Mouse (Mus musculus) heart, embryonic 16.5 days (tissue): ENCODE measurements around the gene Tbcb. TPM values are rescaled to one million over a fixed set of nuclear protein-coding genes. Genes with fewer than 3 reads are reported as not detected.
"Not testable (repeated sequence)": the region's sequence is repeated elsewhere in the genome, so short reads cannot be mapped to it uniquely, and the experiment has no call there.

Source experiments
- ATAC-seq: fragments of 200-750 bp; cut with Nextera tagmentation; replicated peaks from 2 replicates; pipeline ENCODE4 v1.8.0; 2017; ENCODE audit warnings: moderate number of reproducible peaks; ENCODE audit not compliant: insufficient read depth, low FRiP score; ENCODE audit errors: extremely low read depth
- H3K27ac ChIP-seq: fragments of 300-500 bp; sonication (generic); 2 replicates; pipeline ENCODE4 v1.5.1; 2014; ENCODE audit warnings: mild to moderate bottlenecking, low read length, control low read depth, moderate library complexity
- H3K27me3 ChIP-seq: fragments of 300-500 bp; sonication (generic); 2 replicates; pipeline ENCODE4 v1.6.1; 2014; ENCODE audit warnings: low read length, mixed read lengths; ENCODE audit not compliant: control insufficient read depth, insufficient read depth
- H3K36me3 ChIP-seq: fragments of 300-500 bp; sonication (generic); 2 replicates; pipeline ENCODE4 v1.6.1; 2014; ENCODE audit not compliant: control insufficient read depth, insufficient read depth
- H3K4me1 ChIP-seq: fragments of 300-500 bp; sonication (generic); 2 replicates; pipeline ENCODE4 v1.6.1; 2014; ENCODE audit warnings: low read length, mixed read lengths; ENCODE audit not compliant: control insufficient read depth, insufficient read depth
- H3K4me2 ChIP-seq: fragments of 300-500 bp; sonication (generic); 2 replicates; pipeline ENCODE4 v1.6.1; 2014; ENCODE audit warnings: low read depth, mild to moderate bottlenecking, control low read depth, low read length
- H3K4me3 ChIP-seq: fragments of 300-500 bp; sonication (generic); 2 replicates; pipeline ENCODE4 v1.5.1; 2014; ENCODE audit warnings: mild to moderate bottlenecking, control low read depth, low read length
- H3K9ac ChIP-seq: fragments of 300-500 bp; sonication (generic); 2 replicates; pipeline ENCODE4 v1.6.1; 2014; ENCODE audit warnings: low read length, control low read depth
- H3K9me3 ChIP-seq: fragments of 300-500 bp; sonication (generic); replicated peaks from 2 replicates; pipeline ENCODE4 v1.6.1; 2016; ENCODE audit warnings: low read length; ENCODE audit not compliant: control insufficient read depth
- WGBS: fragments of 180-500 bp; shearing (Covaris S2); extraction: QIAGEN DNeasy Blood & Tissue Kit; methylation state at CpG from one replicate; pipeline ENCODE4 v1.1.7; 2014; 5-methylcytosine and 5-hydroxymethylcytosine counted together
- polyA plus RNA-seq: library from polyadenylated mRNA; unstranded; fragments of >200 nt; fragmentation: Nextera tagmentation; extraction: Ambion mirVana; gene quantifications from 2 replicates; pipeline ENCODE4 v1.2.1, GENCODE M21; 2015

The Tbcb gene
- polyA plus RNA-seq, 1 experiment from 2014 or later = 154 TPM

GRCm38 (mm10) chr7:30193581-30194100 is 38.4 kb downstream of the Tbcb start:
- H3K27ac ChIP-seq = peak overlapping the region; percentile 87
- H3K9me3 ChIP-seq = no peaks in the 10 kb centered on the region
- under 1% methylated on average over 26 of the region's 26 CpGs for WGBS
- H3K9ac ChIP-seq = peak overlapping the region; percentile 90
- H3K4me3 ChIP-seq = peak overlapping the region; percentile 75
- H3K4me1 ChIP-seq = peaks cover 17% of the 10 kb centered on the region
- H3K4me2 ChIP-seq = peak overlapping the region; percentile 70
- peaks cover 27% of the 10 kb centered on the region for H3K36me3 ChIP-seq
- no peaks in the 10 kb centered on the region for H3K27me3 ChIP-seq
- ATAC-seq = peak; percentile 68

GRCm38 (mm10) chr7:30193013-30193412 is 39.1 kb downstream of the Tbcb start:
- H3K4me1 ChIP-seq = peaks cover 14% of the 10 kb centered on the region
- H3K27me3 ChIP-seq = no peaks in the 10 kb centered on the region
- peak overlapping the region; percentile 70 for H3K4me2 ChIP-seq
- peak overlapping the region; percentile 75 for H3K4me3 ChIP-seq
- H3K9me3 ChIP-seq = no peaks in the 10 kb centered on the region
- no peak overlapping the region for H3K27ac ChIP-seq
- H3K9ac ChIP-seq = peak overlapping the region; percentile 90; the same call in 1 of the 2 replicates
- no peak for ATAC-seq
- peaks cover 29% of the 10 kb centered on the region for H3K36me3 ChIP-seq
- WGBS = 44% methylated on average over 9 of the region's 9 CpGs

GRCm38 (mm10) chr7:30192088-30192487 is 40.0 kb downstream of the Tbcb start:
- H3K27ac ChIP-seq = no peak overlapping the region
- no peaks in the 10 kb centered on the region for H3K27me3 ChIP-seq
- H3K4me3 ChIP-seq = no peak overlapping the region
- no peaks in the 10 kb centered on the region for H3K9me3 ChIP-seq
- H3K9ac ChIP-seq = no peak overlapping the region
- 86% methylated on average over 12 of the region's 12 CpGs for WGBS
- peaks cover 14% of the 10 kb centered on the region for H3K4me1 ChIP-seq
- H3K4me2 ChIP-seq = no peak overlapping the region
- H3K36me3 ChIP-seq = peaks cover 35% of the 10 kb centered on the region
- ATAC-seq = no peak

GRCm38 (mm10) chr7:30189116-30189491 is 43.0 kb downstream of the Tbcb start:
- Histone ChIP-seq H3K4me1 (peaks cover 14% of the 10 kb centered on the region), H3K9ac (no peak overlapping the region), H3K27ac (no peak overlapping the region), H3K36me3 (peaks cover 47% of the 10 kb centered on the region), H3K4me3 (no peak overlapping the region), H3K9me3 (no peaks in the 10 kb centered on the region), H3K4me2 (no peak overlapping the region), H3K27me3 (no peaks in the 10 kb centered on the region)
- 79% methylated on average over 4 of the region's 4 CpGs for WGBS
- ATAC-seq = no peak

GRCm38 (mm10) chr7:30188344-30189115 is 43.5 kb downstream of the Tbcb start:
- H3K27me3 ChIP-seq = no peaks in the 10 kb centered on the region
- H3K9me3 ChIP-seq = no peaks in the 10 kb centered on the region
- 65% methylated on average over 12 of the region's 12 CpGs for WGBS
- H3K4me1 ChIP-seq = peaks cover 15% of the 10 kb centered on the region
- peaks cover 47% of the 10 kb centered on the region for H3K36me3 ChIP-seq
- H3K27ac ChIP-seq = no peak overlapping the region
- H3K9ac ChIP-seq = no peak overlapping the region
- no peak overlapping the region for H3K4me2 ChIP-seq
- no peak for ATAC-seq
- H3K4me3 ChIP-seq = no peak overlapping the region

- H3K9me3 ChIP-seq = no peaks in the 10 kb centered on the region
- peaks cover 27% of the 10 kb centered on the region for H3K36me3 ChIP-seq
- no peak for ATAC-seq
- peak overlapping the region; percentile 78 for H3K9ac ChIP-seq
- peak overlapping the region; percentile 56 for H3K4me3 ChIP-seq
- peak overlapping the region; percentile 59 for H3K4me2 ChIP-seq
- H3K4me1 ChIP-seq = peaks cover 8% of the 10 kb centered on the region; the same call in 1 of the 2 replicates
- no peaks in the 10 kb centered on the region for H3K27me3 ChIP-seq
- peak overlapping the region; percentile 77 for H3K27ac ChIP-seq
- WGBS = 64% methylated on average over 13 of the region's 13 CpGs
These were observed 47.3 kb downstream of the Tbcb start for GRCm38 (mm10) chr7:30184641-30185348.

GRCm38 (mm10) chr7:30183879-30184289 is 48.2 kb downstream of the Tbcb start, which contains the start of gene Cox7a1:
Gene Cox7a1, plus strand, starts transcription at chr7:30184144.
- H3K4me2 ChIP-seq = peak within 1 kb of the TSS; percentile 59
- under 1% methylated on average over 11 of the region's 11 CpGs for WGBS
- peak within 1 kb of the TSS; percentile 56 for H3K4me3 ChIP-seq
- H3K9ac ChIP-seq = peak within 1 kb of the TSS; percentile 78
- no peaks in the 10 kb centered on the region for H3K9me3 ChIP-seq
- peaks cover 8% of the 10 kb centered on the region; the same call in 1 of the 2 replicates for H3K4me1 ChIP-seq
- no peaks in the 10 kb centered on the region for H3K27me3 ChIP-seq
- ATAC-seq = peak; percentile 88
- peak within 1 kb of the TSS; percentile 77 for H3K27ac ChIP-seq
- peaks cover 23% of the 10 kb centered on the region for H3K36me3 ChIP-seq

- not testable (repeated sequence) for H3K4me3 ChIP-seq, H3K4me2 ChIP-seq, H3K27me3 ChIP-seq, ATAC-seq, H3K4me1 ChIP-seq, H3K9me3 ChIP-seq, H3K27ac ChIP-seq, H3K9ac ChIP-seq
- peaks cover 23% of the 10 kb centered on the region for H3K36me3 ChIP-seq
- WGBS = 68% methylated on average over 6 of the region's 7 CpGs
These were observed 48.9 kb downstream of the Tbcb start for GRCm38 (mm10) chr7:30183189-30183588.

GRCm38 (mm10) chr7:30181929-30182328 is 50.1 kb downstream of the Tbcb start:
- H3K4me1 ChIP-seq, H3K27ac ChIP-seq, ATAC-seq, H3K27me3 ChIP-seq, H3K4me2 ChIP-seq, H3K9ac ChIP-seq, H3K4me3 ChIP-seq, H3K9me3 ChIP-seq: not testable (repeated sequence)
- WGBS = 92% methylated on average over 10 of the region's 10 CpGs
- peaks cover 21% of the 10 kb centered on the region for H3K36me3 ChIP-seq
